Mouse (Mus musculus): ENCODE measurements around the gene Vmn1r5. TPM values are rescaled to one million over a fixed set of nuclear protein-coding genes. Genes with fewer than 3 reads are reported as not detected.

The Vmn1r5 gene
- polyA plus RNA-seq, 1 experiment from 2014 or later = not detected

GRCm38 (mm10) chr6:57031984-57032383, 61.9 kb downstream of the Vmn1r5 start, which contains the start of gene Vmn1r8:
Gene Vmn1r8 (plus strand): TSS chr6:57032284.
- Histone ChIP-seq H3K4me2 (ENCODE audit: low read depth, low read length) (no peak within 1 kb of the TSS), H3K9me3 (ENCODE audit: control insufficient read depth, low read length) (no peaks in the 10 kb centered on the region), H3K27me3 (ENCODE audit: control insufficient read depth, insufficient read depth, low read depth, low read length) (no peaks in the 10 kb centered on the region), H3K4me3 (ENCODE audit: low read length) (no peak within 1 kb of the TSS), H3K27ac (ENCODE audit: low read length) (no peak within 1 kb of the TSS), H3K36me3 (ENCODE audit: control insufficient read depth, insufficient read depth, low read length) (no peaks in the 10 kb centered on the region), H3K4me1 (replicated peaks; ENCODE audit: control insufficient read depth, insufficient read depth, low read length) (no peaks in the 10 kb centered on the region), H3K9ac (ENCODE audit: low read length) (no peak within 1 kb of the TSS)
- no peak for ATAC-seq (ENCODE audit: low read depth)

GRCm38 (mm10) chr6:57034674-57035073, 64.6 kb downstream of the Vmn1r5 start:
- no peak overlapping the region for H3K27ac ChIP-seq (ENCODE audit: low read length)
- no peak overlapping the region for H3K4me3 ChIP-seq (ENCODE audit: low read length)
- H3K27me3 ChIP-seq (ENCODE audit: control insufficient read depth, insufficient read depth, low read depth, low read length) = no peaks in the 10 kb centered on the region
- H3K36me3 ChIP-seq (ENCODE audit: control insufficient read depth, insufficient read depth, low read length) = no peaks in the 10 kb centered on the region
- H3K4me2 ChIP-seq (ENCODE audit: low read depth, low read length) = no peak overlapping the region
- H3K9me3 ChIP-seq (ENCODE audit: control insufficient read depth, low read length) = no peaks in the 10 kb centered on the region
- H3K9ac ChIP-seq (ENCODE audit: low read length) = no peak overlapping the region
- no peak for ATAC-seq (ENCODE audit: low read depth)
- no peaks in the 10 kb centered on the region for H3K4me1 ChIP-seq (replicated peaks; ENCODE audit: control insufficient read depth, insufficient read depth, low read length)
- WGBS = 80% methylated on average over 2 of the region's 2 CpGs

Other genes starting within 250 kb of the Vmn1r5 start
- 27.8 and 28.3 TPM in 2 replicates for gene Kbtbd2, start 172.5 kb upstream of the Vmn1r5 start, polyA plus RNA-seq (2015; fragmentation: Nextera tagmentation; extraction: Ambion mirVana)
- 172 and 184 TPM in 2 replicates for gene Fkbp9, start 138.2 kb upstream of the Vmn1r5 start, polyA plus RNA-seq (2015; fragmentation: Nextera tagmentation; extraction: Ambion mirVana)
- gene Nt5c3, start 46.3 kb upstream of the Vmn1r5 start, polyA plus RNA-seq (2015; fragmentation: Nextera tagmentation; extraction: Ambion mirVana) = 59.0 and 59.2 TPM in 2 replicates
- 0.16 and 0.19 TPM in 2 replicates for gene Vmn1r4, start 46.3 kb upstream of the Vmn1r5 start, polyA plus RNA-seq (2015; fragmentation: Nextera tagmentation; extraction: Ambion mirVana)
- not detected in 2 replicates for gene Vmn1r6, start 27.0 kb downstream of the Vmn1r5 start, polyA plus RNA-seq (2015; fragmentation: Nextera tagmentation; extraction: Ambion mirVana)
- gene Vmn1r7, start 55.1 kb downstream of the Vmn1r5 start, polyA plus RNA-seq (2015; fragmentation: Nextera tagmentation; extraction: Ambion mirVana) = not detected in 2 replicates
- not detected in 2 replicates for gene Vmn1r8, start 62.0 kb downstream of the Vmn1r5 start, polyA plus RNA-seq (2015; fragmentation: Nextera tagmentation; extraction: Ambion mirVana)
- not detected in 2 replicates for gene Vmn1r9, start 96.5 kb downstream of the Vmn1r5 start, polyA plus RNA-seq (2015; fragmentation: Nextera tagmentation; extraction: Ambion mirVana)
- gene Vmn1r10, start 139.2 kb downstream of the Vmn1r5 start, polyA plus RNA-seq (2015; fragmentation: Nextera tagmentation; extraction: Ambion mirVana) = not detected in 2 replicates
- not detected in 2 replicates for gene Vmn1r11, start 163.2 kb downstream of the Vmn1r5 start, polyA plus RNA-seq (2015; fragmentation: Nextera tagmentation; extraction: Ambion mirVana)
- gene Vmn1r12, start 186.6 kb downstream of the Vmn1r5 start, polyA plus RNA-seq (2015; fragmentation: Nextera tagmentation; extraction: Ambion mirVana) = not detected in 2 replicates
- gene Vmn1r13, start 233.0 kb downstream of the Vmn1r5 start, polyA plus RNA-seq (2015; fragmentation: Nextera tagmentation; extraction: Ambion mirVana) = not detected in 2 replicates

All from lung, embryonic 16.5 days (tissue).